Mouse (Mus musculus): ENCODE measurements around the gene Birc3.
"Not testable (repeated sequence)": the region's sequence is repeated elsewhere in the genome, so short reads cannot be mapped to it uniquely, and the experiment has no call there.

Birc3 gene

GRCm38 (mm10) chr9:7872775-7873439, at the start of gene Birc3:
Gene Birc3 (minus strand): TSS chr9:7873186.
- peak; percentile 72 for DNase-seq (ENCODE audit: low spot score)

DNA sequence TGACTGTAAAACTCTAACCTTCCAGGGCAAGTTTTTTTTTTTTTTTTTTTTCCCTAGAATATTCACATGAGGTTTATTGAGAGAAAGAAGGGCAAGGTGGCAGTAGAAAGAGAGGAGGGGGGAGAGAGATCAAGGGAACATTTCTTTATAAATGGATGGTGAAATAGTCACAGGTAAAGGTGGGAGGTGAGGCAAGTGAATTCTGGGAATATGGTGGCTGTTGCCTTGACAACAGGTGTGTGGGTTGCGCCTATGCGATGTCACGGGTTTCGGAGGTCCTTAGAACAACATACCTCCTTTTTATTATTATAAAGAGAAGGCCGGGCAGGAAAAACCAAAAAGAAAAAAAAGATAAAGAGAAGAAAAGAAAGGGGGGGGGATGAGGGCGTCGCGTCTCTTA, 41.9 kb upstream of the Birc3 start:
- DNase-seq (ENCODE audit: low spot score) = no peak

GRCm38 (mm10) chr9:7914487-7914886, 41.5 kb upstream of the Birc3 start:
- DNase-seq (ENCODE audit: low spot score) = peak; percentile 51

GRCm38 (mm10) chr9:7913953-7914352, 41.0 kb upstream of the Birc3 start:
- DNase-seq (ENCODE audit: low spot score) = no peak

DNA sequence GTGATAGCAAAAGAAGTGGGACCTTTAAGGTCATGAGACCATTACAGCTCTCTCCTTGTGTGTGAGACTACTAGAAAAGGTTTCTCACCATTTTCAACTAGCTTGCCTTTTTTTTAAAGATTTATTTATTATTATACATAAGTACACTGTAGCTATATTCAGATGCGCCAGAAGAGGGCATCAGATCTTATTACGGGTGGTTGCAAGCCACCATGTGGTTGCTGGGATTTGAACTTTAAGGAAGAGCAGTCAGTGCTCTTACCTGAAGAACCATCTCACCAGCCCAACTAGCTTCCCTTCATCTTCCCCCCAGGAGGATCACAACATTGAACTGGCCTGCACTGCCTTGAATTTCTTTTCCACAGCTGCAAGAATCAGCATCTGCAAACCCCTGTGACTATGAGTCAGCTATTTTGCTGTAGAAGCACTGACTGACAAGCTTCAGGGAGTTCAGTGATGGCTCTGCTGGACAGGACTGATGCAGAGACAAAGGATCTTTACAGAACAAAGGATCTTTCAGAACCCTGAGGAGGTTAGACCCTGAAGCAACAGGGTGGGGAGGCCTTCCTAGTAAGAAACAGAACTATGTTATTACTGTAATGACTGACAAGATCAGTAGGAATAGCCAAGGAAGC, 34.5 kb upstream of the Birc3 start:
- no peak for DNase-seq (ENCODE audit: low spot score)

- no peak for DNase-seq (ENCODE audit: low spot score)
Measured at GRCm38 (mm10) chr9:7906564-7906963, 33.6 kb upstream of the Birc3 start.

DNA sequence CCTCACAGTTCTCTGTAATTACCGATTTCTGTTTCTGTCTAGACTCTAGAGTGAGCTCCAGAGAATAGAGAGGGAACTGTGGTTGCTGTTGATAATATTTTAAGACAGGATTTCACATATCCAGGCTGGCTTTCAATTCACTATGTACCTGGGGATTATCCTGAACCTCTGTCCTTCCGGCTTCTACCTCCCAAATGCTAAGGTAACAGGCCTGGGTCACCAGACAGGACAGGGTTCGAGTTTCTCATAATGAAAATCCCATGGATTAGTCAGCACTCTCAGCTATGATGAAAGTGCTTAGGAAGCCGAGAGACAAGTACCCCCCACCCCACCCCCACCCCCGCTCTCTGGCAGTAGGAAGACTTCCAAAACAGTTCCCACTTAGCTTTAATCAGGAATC, 30.8 kb upstream of the Birc3 start:
- no peak for DNase-seq (ENCODE audit: low spot score)

GRCm38 (mm10) chr9:7903262-7903661, 30.3 kb upstream of the Birc3 start:
- no peak for DNase-seq (ENCODE audit: low spot score)

GRCm38 (mm10) chr9:7902311-7902710, 29.3 kb upstream of the Birc3 start:
- no peak for DNase-seq (ENCODE audit: low spot score)

DNA sequence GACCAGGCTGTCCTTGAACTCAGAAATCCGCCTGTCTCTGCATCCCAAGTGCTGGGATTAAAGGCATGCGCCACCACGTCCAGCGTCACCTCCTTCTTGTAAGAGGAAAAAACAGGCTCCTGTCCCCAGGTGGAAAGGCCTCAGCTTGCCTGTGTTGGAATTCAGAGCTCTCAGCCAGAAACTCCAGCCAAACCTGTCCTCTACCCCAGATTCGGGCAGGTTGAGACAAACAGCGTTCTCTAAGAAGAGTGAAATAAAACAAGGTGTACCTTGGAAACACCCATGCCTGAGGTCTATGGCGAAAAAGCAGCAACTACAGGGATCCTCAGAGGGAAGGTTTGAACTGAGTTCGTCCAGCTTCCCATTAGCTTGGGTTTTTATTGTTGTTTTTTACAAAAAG, 28.0 kb upstream of the Birc3 start:
- DNase-seq (ENCODE audit: low spot score) = no peak

DNA sequence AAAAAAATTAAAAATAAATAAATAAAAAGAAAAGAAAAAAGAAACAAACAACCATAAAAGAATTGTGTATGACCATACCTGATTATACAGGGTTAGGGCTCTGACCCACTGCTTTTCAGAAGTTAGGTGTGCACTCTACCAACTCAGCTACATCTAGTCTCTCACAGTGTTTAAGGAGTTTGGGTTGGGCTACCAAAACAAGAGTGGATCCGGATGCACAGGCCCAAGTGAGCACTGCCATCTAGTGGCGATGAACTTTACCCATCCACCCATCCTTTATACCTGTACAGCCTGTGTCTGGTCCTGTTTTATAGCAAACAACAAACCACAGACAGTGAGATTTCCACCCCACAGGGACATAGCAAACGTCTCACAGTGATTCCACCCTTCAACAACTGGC, 24.5 kb upstream of the Birc3 start:
- DNase-seq (ENCODE audit: low spot score) = peak; percentile 42

GRCm38 (mm10) chr9:7891796-7892195, 18.8 kb upstream of the Birc3 start:
- not testable (repeated sequence) for DNase-seq (ENCODE audit: low spot score)

- no peak for DNase-seq (ENCODE audit: low spot score)
Measured at GRCm38 (mm10) chr9:7891177-7891576, 18.2 kb upstream of the Birc3 start.

DNA sequence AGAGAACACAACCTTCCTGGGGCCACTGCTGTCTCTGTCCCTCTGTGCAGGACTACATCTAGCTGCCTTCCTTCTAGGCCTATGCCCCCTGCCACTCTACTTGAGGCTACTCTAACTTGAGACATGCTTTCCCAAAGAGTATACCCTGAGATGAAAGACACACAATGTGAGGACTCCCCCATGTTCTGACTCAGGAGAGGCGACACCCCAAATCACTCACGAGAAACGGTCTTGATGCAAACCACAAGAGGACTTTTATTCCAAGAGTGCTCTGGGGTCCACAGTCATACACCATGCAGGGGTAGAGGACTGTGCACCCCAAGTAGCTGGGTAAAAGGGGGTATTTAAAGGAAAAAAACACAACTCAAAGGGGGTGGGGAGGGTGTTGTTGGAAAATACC, 11.4 kb upstream of the Birc3 start:
- no peak for DNase-seq (ENCODE audit: low spot score)

GRCm38 (mm10) chr9:7882304-7882865, 9.4 kb upstream of the Birc3 start:
- DNase-seq (ENCODE audit: low spot score) = no peak

GRCm38 (mm10) chr9:7873511-7874211, 675 bp upstream of the Birc3 start:
- no peak for DNase-seq (ENCODE audit: low spot score)

GRCm38 (mm10) chr9:7872044-7872774, 777 bp downstream of the Birc3 start:
- no peak for DNase-seq (ENCODE audit: low spot score)

DNA sequence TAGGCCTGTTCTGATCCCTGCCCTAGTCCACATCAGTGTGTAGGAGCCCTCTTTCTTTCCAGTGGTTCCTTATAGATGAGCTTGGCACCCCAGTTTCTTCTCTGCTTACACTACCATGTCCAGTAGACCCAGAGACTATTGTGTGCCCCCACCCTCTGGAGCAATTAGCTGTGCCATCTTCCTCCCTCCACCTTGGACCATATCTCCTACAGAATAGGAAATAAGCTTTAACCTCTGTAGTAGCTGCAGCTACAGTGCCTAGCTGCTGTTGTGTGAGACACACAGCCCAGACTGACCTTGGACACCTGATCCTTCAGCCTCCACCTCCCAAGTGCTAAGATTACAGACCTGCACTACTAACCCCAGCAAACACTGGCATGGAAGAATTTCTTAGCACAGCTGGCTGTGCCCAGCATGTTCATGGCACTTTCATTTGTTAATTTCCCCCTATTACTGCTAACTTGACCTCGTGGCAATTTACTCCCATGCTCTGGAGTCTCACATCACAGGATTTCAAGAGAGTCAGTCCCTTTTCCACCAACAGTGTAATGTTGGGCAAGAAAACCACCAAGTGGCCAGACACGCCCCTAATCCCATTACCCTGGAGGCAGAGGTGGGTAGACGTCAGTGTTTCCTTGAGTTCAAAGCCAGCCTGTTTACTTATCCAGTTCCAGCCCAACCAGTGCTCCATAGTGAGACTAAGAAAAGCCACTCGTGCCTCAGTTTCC, 1.5 kb downstream of the Birc3 start:
- no peak for DNase-seq (ENCODE audit: low spot score)

GRCm38 (mm10) chr9:7870556-7871315, 2.2 kb downstream of the Birc3 start:
- DNase-seq (ENCODE audit: low spot score) = no peak

DNA sequence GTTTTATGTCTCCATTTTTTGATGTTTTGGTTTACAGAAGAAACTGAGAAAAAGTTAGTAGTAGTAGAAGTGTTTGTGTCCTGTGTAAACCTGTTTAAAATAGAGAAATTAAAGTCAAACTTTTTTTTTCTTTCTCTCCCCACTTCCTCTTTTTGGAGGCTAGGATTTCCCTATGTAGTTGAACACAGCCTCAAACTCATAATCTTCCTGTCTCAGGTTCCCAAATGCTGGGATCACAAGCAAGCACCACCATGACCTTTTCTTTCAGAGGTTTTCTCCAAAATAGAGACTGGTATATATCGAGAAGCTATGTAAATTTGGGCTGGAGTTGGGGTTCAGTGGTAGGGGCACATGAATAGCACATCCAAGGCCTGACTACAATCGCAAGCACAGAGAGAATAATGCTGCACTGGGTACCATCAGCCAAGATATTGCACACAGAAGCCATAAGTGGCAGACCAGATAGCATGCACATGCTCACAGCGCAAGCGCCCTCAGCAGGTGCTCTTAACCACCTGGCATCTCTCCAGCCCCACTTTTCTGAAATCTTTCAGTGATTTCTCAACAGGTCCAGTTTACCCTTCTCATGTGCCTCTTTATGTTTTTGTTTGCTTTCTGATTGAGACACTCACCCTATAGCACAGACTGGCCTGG, 4.0 kb downstream of the Birc3 start:
- no peak for DNase-seq (ENCODE audit: low spot score)

All from ovary, postnatal 36 days (tissue).